Mouse (Mus musculus) layer of hippocampus, adult 11-12 months (tissue): Measurements from ENCODE around the gene Magea1.
"Not testable (repeated sequence)": the region's sequence is repeated elsewhere in the genome, so short reads cannot be mapped to it uniquely, and the experiment has no call there.

ENCODE experiments used
- DNase-seq: peaks from one replicate; pipeline ENCODE4 v3.0.0; 2022; ENCODE audit warnings: low spot score

Magea1 gene

DNA sequence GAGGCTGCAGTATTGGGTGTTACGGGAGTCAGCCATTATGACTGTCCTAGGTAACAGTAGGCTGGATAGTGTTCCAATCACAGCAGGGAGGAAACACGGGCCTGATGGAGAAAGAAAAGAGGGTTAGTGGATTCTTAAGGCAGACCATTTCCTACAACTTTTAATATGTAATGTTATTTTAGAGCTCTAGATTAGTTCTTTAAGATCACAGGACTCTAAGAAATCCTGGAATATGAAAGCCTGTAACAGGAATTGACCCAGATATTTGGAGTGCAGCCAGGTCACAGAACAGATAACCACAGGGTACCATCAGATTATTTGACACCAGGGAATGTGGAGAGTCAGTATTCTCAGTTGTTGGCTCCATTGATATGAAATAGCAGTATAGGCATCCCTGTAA lies at the start of gene Magea1:
Gene Magea1 (minus strand): TSS at position 101 of the 400 bp plus-strand sequence.
- DNase-seq: not testable (repeated sequence)

DNA sequence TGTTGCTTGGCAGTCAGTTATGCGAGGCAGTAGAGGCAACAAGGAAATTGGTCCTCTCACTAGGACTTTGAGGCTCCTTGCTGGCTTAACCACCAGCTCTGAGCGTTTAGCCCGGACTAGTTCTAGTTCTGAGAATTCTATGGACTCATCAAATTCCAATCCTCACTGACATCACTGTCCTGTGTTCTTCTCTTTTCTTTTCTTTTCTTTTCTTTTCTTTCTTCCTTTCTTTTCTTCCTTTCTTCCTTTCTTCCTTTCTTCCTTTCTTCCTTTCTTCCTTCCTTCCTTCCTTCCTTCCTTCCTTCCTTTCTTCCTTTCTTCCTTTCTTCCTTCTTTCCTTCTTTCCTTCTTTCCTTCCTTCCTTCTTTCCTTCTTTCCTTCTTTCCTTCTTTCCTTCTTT lies 38.7 kb upstream of the Magea1 start, which contains the start of gene Cldn34b2:
Gene Cldn34b2 (minus strand): TSS at position 101 of the 400 bp plus-strand sequence.
- not testable (repeated sequence) for DNase-seq

- peak; percentile 19 for DNase-seq
These were observed 8.4 kb upstream of the Magea1 start for GRCm38 (mm10) chrX:155098024-155098423.

GRCm38 (mm10) chrX:155093566-155093965 lies 4.0 kb upstream of the Magea1 start, which contains the start of gene Magea2:
TSS of gene Magea2 (minus strand) at chrX:155093666.
- DNase-seq: not testable (repeated sequence)

- DNase-seq: not testable (repeated sequence)
These were observed 26.5 kb downstream of the Magea1 start, which contains the start of gene Magea5 for GRCm38 (mm10) chrX:155063045-155063444. TSS of gene Magea5 (minus strand) at chrX:155063145.
